Mouse (Mus musculus) intestine, embryonic 16.5 days (tissue): ENCODE data around the gene Samsn1. TPM values are rescaled to one million over a fixed set of nuclear protein-coding genes. Genes with fewer than 3 reads are reported as not detected.
A peak's percentile ranks its signal among the peaks of the same experiment; 100 is the strongest.
"Not testable (repeated sequence)": the region's sequence is repeated elsewhere in the genome, so short reads cannot be mapped to it uniquely, and the experiment has no call there.

Experiments used
- ATAC-seq: fragments of 200-750 bp; cut with Nextera tagmentation; 2 replicates; pipeline ENCODE4 v1.8.0; 2017; ENCODE audit warnings: moderate TSS enrichment, moderate library complexity
- H3K27ac ChIP-seq: fragments of 300-500 bp; sonication (generic); 2 replicates; pipeline ENCODE4 v1.5.1; 2014; ENCODE audit warnings: mild to moderate bottlenecking, low read length
- H3K27me3 ChIP-seq: fragments of 300-500 bp; sonication (generic); replicated peaks from 2 replicates; pipeline ENCODE4 v1.6.1; 2014; ENCODE audit warnings: low read length, control low read depth, mixed read lengths; ENCODE audit not compliant: control insufficient read depth, insufficient read depth
- H3K36me3 ChIP-seq: fragments of 300-500 bp; sonication (generic); 2 replicates; pipeline ENCODE4 v1.6.1; 2014; ENCODE audit warnings: low read length, control low read depth; ENCODE audit not compliant: control insufficient read depth, insufficient read depth
- H3K4me1 ChIP-seq: fragments of 300-500 bp; sonication (generic); 2 replicates; pipeline ENCODE4 v1.6.1; 2014; ENCODE audit warnings: low read length, control low read depth, mixed read lengths; ENCODE audit not compliant: control insufficient read depth, insufficient read depth
- H3K4me2 ChIP-seq: fragments of 300-500 bp; sonication (generic); 2 replicates; pipeline ENCODE4 v1.6.1; 2014; ENCODE audit warnings: low read depth, low read length, control low read depth
- H3K4me3 ChIP-seq: fragments of 300-500 bp; sonication (generic); 2 replicates; pipeline ENCODE4 v1.5.1; 2014; ENCODE audit warnings: mild to moderate bottlenecking, low read length
- H3K9ac ChIP-seq: fragments of 300-500 bp; sonication (generic); 2 replicates; pipeline ENCODE4 v1.6.1; 2014; ENCODE audit warnings: low read depth, low read length
- H3K9me3 ChIP-seq: fragments of 300-500 bp; sonication (generic); 2 replicates; pipeline ENCODE4 v1.6.1; 2016; ENCODE audit warnings: low read length, control low read depth; ENCODE audit not compliant: control insufficient read depth
- WGBS: fragments of 180-500 bp; shearing (Covaris S2); extraction: QIAGEN DNeasy Blood & Tissue Kit; methylation state at CpG from one replicate; pipeline ENCODE4 v1.1.7; 2014; 5-methylcytosine and 5-hydroxymethylcytosine counted together
- polyA plus RNA-seq: library from polyadenylated mRNA; unstranded; fragments of >200 nt; fragmentation: Nextera tagmentation; extraction: Ambion mirVana; gene quantifications from 2 replicates; pipeline ENCODE4 v1.2.1, GENCODE M21; 2015

The Samsn1 gene
- polyA plus RNA-seq, 1 experiment from 2014 or later, result 2.3 TPM

DNA sequence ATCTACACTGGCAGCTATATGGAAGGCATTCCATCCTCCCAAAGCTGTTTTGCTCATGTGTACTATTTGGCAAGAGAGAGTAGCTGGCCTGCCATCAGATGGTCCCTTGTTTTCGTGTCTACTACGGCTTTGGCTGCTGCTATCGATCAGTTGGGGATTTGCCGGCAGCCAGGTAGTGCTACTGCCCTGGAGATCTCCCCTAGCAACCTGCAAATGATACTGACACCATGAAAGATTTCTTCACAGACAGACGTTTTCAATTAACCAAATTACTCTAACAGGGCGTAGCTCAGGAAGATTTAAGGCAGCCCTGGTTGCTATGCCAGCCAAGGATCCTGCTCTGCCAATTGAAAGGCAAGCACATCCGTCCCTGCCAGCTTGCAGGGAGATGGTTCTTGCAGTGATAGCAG is 178.4 kb downstream of the Samsn1 start:
- WGBS, result 64% methylated on average over 7 of the region's 7 CpGs
- no peaks in the 10 kb centered on the region for H3K9me3 ChIP-seq

GRCm38 (mm10) chr16:75843031-75843430 is 179.1 kb downstream of the Samsn1 start:
- H3K9me3 ChIP-seq, result no peaks in the 10 kb centered on the region
- no peaks in the 10 kb centered on the region for H3K36me3 ChIP-seq
- H3K27ac ChIP-seq, result no peak overlapping the region
- no peak overlapping the region for H3K9ac ChIP-seq
- no peak overlapping the region for H3K4me3 ChIP-seq
- ATAC-seq, result no peak
- no peaks in the 10 kb centered on the region for H3K4me1 ChIP-seq
- no peaks in the 10 kb centered on the region for H3K27me3 ChIP-seq
- 94% methylated on average over 9 of the region's 9 CpGs for WGBS
- no peak overlapping the region for H3K4me2 ChIP-seq

More for the DNA sequence above, 178.4 kb downstream of the Samsn1 start:
- H3K27me3 ChIP-seq, result no peaks in the 10 kb centered on the region
- no peak for ATAC-seq
- H3K9ac ChIP-seq, result no peak overlapping the region
- no peaks in the 10 kb centered on the region for H3K36me3 ChIP-seq
- no peak overlapping the region for H3K27ac ChIP-seq
- H3K4me3 ChIP-seq, result no peak overlapping the region
- H3K4me2 ChIP-seq, result no peak overlapping the region
- H3K4me1 ChIP-seq, result no peaks in the 10 kb centered on the region

- H3K4me1 ChIP-seq, result no peaks in the 10 kb centered on the region
- H3K27ac ChIP-seq, result no peak overlapping the region
- WGBS, result 91% methylated on average over 9 of the region's 9 CpGs
- no peak for ATAC-seq
- no peak overlapping the region for H3K4me3 ChIP-seq
- H3K27me3 ChIP-seq, result no peaks in the 10 kb centered on the region
- no peaks in the 10 kb centered on the region for H3K9me3 ChIP-seq
- no peaks in the 10 kb centered on the region for H3K36me3 ChIP-seq
- H3K9ac ChIP-seq, result no peak overlapping the region
- no peak overlapping the region for H3K4me2 ChIP-seq
These were observed 179.5 kb downstream of the Samsn1 start for GRCm38 (mm10) chr16:75842569-75842968.

DNA sequence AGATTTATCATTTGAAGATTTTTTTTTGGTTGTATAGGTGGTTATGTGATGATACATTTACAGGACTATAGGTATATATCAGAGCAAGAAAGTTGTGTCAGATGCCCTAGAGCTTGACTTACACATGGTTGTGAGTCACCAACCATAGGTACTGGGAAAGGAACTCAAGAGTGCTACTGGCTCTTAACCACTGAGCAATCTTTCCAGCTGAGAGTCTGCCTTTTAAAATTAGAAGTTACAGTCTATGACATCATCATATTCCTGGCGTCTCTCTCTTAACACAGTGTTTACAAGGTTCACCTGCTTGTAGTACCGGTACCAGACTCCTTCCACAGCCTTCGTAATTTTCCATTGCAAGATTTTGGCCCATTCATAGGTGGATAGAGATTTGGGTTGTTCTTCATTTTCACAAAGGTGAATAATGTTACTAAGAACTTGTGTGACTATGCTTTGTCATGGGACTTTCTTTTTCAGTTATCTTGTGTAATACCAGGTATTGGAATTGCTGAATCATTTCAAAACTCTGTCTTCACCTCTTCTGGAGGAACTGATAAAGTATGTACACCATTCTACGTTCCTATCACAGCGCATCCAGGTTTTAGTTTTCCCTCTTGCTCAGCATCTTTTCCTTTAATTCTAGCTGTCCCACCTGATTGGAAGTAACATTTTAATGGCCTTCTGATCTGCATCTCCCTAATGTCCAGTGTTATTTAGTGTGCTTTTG is 184.2 kb downstream of the Samsn1 start:
- H3K36me3 ChIP-seq, result no peaks in the 10 kb centered on the region
- 88% methylated on average over 5 of the region's 5 CpGs for WGBS
- no peak overlapping the region for H3K9ac ChIP-seq
- peak; percentile 28 for ATAC-seq
- H3K27me3 ChIP-seq, result no peaks in the 10 kb centered on the region
- no peak overlapping the region for H3K4me2 ChIP-seq
- no peaks in the 10 kb centered on the region for H3K4me1 ChIP-seq
- no peak overlapping the region for H3K4me3 ChIP-seq
- no peaks in the 10 kb centered on the region for H3K9me3 ChIP-seq
- no peak overlapping the region for H3K27ac ChIP-seq

GRCm38 (mm10) chr16:75831390-75831789 is 190.7 kb downstream of the Samsn1 start:
- Histone ChIP-seq H3K9me3 (no peaks in the 10 kb centered on the region), H3K9ac (no peak overlapping the region), H3K36me3 (no peaks in the 10 kb centered on the region), H3K4me2 (no peak overlapping the region), H3K4me1 (no peaks in the 10 kb centered on the region), H3K27me3 (no peaks in the 10 kb centered on the region), H3K4me3 (no peak overlapping the region), H3K27ac (no peak overlapping the region)
- 35% methylated on average over 4 of the region's 4 CpGs for WGBS
- no peak for ATAC-seq

- H3K27ac ChIP-seq, H3K4me1 ChIP-seq, H3K9ac ChIP-seq, H3K36me3 ChIP-seq, H3K4me3 ChIP-seq, H3K4me2 ChIP-seq, H3K27me3 ChIP-seq, H3K9me3 ChIP-seq: not testable (repeated sequence)
- ATAC-seq, result peak; percentile 92
These were observed 195.1 kb downstream of the Samsn1 start for GRCm38 (mm10) chr16:75826949-75827348.

DNA sequence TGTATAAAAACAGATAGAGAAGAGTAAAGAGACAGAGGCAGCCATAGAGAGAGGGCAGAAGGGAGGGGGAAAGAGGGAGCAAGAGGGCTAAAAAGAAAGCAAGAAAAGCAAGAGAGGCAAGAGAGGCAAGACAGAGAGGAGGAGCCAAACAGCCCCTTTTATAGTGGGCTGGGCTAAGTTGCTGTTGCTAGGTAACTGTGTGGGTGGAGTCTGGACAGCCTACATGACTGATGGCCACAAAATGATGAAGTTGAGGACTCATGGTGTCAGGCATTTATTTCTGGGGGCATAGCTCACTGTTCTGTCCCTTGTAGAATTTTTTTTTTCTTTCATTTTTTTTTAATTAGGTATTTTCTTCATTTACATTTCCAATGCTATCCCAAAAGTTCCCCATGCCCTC is 195.6 kb downstream of the Samsn1 start:
- H3K36me3 ChIP-seq, result no peaks in the 10 kb centered on the region
- no peak overlapping the region for H3K4me2 ChIP-seq
- ATAC-seq, result peak; percentile 80
- no peaks in the 10 kb centered on the region for H3K9me3 ChIP-seq
- H3K9ac ChIP-seq, result no peak overlapping the region
- no peak overlapping the region for H3K4me3 ChIP-seq
- H3K27ac ChIP-seq, result no peak overlapping the region
- H3K4me1 ChIP-seq, result no peaks in the 10 kb centered on the region
- H3K27me3 ChIP-seq, result no peaks in the 10 kb centered on the region

GRCm38 (mm10) chr16:75823226-75823625 is 198.9 kb downstream of the Samsn1 start:
- H3K4me3 ChIP-seq, result no peak overlapping the region
- no peaks in the 10 kb centered on the region for H3K9me3 ChIP-seq
- H3K27ac ChIP-seq, result no peak overlapping the region
- no peaks in the 10 kb centered on the region for H3K36me3 ChIP-seq
- H3K27me3 ChIP-seq, result no peaks in the 10 kb centered on the region
- ATAC-seq, result no peak
- no peaks in the 10 kb centered on the region for H3K4me1 ChIP-seq
- WGBS, result 72% methylated on average over 6 of the region's 6 CpGs
- H3K9ac ChIP-seq, result no peak overlapping the region
- H3K4me2 ChIP-seq, result no peak overlapping the region

- Histone ChIP-seq H3K9me3 (no peaks in the 10 kb centered on the region), H3K27me3 (no peaks in the 10 kb centered on the region), H3K27ac (no peak overlapping the region), H3K36me3 (no peaks in the 10 kb centered on the region), H3K4me2 (no peak overlapping the region), H3K4me1 (no peaks in the 10 kb centered on the region), H3K9ac (no peak overlapping the region), H3K4me3 (no peak overlapping the region)
- 56% methylated on average over 3 of the region's 3 CpGs for WGBS
- no peak for ATAC-seq
These were observed 201.1 kb downstream of the Samsn1 start for GRCm38 (mm10) chr16:75820963-75821362.
